Mouse (Mus musculus): ENCODE data around the gene Arl6.

The Arl6 gene

DNA sequence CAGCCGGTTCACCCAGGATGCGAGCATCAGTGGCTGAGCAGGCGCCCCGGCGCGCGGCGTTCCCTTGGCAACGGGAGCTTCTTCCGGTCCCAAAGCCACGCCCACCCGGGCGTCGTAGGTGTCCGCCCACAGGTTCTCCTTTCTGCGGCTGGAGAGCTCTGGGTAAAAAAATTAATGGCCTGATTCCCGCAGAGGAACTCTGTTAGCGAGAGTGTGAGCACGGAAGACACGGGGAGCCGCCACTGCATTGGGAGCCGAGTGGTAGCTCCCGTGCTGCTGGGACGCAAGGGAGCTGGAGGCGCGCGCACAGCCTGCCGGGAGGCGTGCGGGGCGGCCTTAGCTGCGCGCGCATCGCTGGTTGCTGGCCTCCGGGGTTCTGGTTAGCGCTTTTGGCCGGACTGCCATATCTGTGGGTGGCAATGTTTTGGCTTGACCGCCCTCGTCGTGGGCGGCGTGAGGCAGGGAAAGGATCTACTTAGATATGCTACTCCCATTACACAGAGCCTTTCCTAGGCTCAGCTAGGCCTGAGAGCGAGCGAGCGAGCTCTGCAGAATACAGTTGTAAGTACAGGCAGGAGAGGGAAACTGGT lies at the start of gene Arl6:
TSS of gene Arl6 (minus strand) at position 290 of the 590 bp plus-strand sequence.
- peak; percentile 95 for DNase-seq (ENCODE audit: low spot score)

DNA sequence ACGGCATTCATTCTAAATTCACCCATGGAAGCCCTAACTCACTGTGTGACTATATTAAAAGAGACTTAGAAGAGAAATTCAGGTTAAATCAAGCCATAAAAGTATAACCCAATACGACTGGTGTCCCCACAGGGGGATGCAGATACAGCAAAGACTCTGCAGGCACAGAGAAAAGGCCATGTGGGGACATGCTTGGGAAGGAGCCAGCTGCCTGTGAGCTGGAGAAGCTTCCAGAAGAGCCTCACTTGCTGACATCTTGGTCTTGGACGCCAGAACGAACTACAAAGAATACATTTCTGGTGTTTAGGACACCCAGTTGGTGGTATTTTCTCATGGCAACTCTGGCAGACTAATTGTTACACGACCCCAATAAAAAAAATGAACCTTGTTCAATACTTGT lies 45.9 kb upstream of the Arl6 start:
- no peak for DNase-seq (ENCODE audit: low spot score)

DNA sequence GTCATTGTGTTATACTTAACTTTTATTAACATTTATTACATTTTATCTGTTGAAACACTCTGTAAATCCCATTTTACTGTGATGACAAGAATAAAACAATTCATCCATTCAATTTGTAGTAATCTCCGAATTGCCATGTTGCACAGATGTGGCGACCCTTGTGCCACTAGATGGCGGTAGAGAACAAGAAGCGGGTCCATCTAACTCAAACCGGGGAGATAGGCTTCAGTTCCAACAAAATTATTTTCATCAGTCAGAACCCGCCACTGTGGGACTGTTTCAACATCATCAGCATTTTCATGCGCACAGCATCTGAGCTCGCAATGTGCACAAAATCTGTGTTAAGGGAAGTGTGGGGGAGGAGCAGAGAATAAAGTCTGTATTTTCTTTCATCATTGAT lies 44.2 kb upstream of the Arl6 start:
- peak; percentile 89 for DNase-seq (ENCODE audit: low spot score)

GRCm38 (mm10) chr16:59682216-59682891 lies 43.2 kb upstream of the Arl6 start:
- DNase-seq (ENCODE audit: low spot score), result no peak

GRCm38 (mm10) chr16:59666938-59667337 lies 27.7 kb upstream of the Arl6 start:
- DNase-seq (ENCODE audit: low spot score), result no peak

GRCm38 (mm10) chr16:59643766-59644165 lies 4.6 kb upstream of the Arl6 start:
- DNase-seq (ENCODE audit: low spot score), result no peak

DNA sequence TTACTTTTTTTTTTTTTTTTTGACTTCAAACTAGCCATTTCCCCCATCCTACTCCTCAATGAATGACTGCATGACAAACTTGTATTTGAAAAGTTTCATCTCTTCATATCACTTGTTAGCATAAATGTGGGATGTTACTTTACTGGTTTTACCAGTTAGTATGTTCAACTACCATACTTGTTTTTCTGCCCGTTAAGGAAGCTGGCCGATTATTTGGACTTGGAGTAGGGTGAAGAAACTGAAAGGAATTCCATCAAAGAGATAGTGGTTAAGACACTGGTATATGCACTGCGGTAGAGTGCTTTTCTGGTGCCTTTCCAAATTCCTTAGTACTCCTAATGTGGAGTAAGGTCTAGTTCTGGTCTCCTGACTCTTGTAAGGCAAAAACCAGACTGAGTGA lies 794 bp upstream of the Arl6 start:
- DNase-seq (ENCODE audit: low spot score), result no peak

- DNase-seq (ENCODE audit: low spot score), result no peak
These were observed 4.6 kb downstream of the Arl6 start for GRCm38 (mm10) chr16:59634598-59634997.

DNA sequence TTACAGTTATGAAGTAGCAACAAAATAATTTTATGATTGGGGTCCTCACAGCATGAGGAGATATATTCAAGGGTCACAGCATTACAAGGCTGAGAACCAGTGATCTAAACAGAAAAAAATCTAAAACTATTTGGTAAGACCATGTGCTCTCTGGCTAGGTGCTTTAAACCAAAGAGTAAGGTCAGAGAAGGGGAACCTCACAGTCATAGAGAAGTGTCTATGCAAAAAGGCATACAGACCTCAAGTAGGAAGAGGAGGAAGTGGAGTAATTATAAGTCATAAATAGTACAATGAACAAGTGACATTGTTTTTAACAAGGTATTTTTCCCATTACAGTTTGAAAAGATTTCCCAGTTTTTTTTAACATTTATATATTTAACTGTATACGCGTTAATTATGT lies 17.6 kb downstream of the Arl6 start:
- DNase-seq (ENCODE audit: low spot score), result no peak

GRCm38 (mm10) chr16:59617167-59617566 lies 22.0 kb downstream of the Arl6 start:
- DNase-seq (ENCODE audit: low spot score), result peak; percentile 67

DNA sequence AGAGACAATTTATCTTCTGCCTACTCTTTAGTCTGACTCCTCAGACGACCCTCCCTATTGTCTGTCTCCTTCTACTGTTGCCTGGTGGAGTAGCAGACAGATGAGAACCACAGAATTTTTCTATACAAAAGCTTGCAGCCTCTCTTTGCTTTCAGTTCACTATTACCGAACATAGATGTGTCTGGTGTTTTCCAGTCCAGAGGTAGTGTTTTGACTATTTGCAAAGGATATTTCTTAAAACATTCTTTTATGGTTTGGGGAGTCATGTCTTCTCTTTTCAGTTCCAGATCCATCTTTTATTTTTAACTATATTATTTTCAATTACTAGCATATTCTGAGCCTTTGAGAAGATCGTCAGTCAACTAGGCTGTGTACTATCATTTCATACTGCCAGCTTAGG lies 23.5 kb downstream of the Arl6 start:
- no peak for DNase-seq (ENCODE audit: low spot score)

DNA sequence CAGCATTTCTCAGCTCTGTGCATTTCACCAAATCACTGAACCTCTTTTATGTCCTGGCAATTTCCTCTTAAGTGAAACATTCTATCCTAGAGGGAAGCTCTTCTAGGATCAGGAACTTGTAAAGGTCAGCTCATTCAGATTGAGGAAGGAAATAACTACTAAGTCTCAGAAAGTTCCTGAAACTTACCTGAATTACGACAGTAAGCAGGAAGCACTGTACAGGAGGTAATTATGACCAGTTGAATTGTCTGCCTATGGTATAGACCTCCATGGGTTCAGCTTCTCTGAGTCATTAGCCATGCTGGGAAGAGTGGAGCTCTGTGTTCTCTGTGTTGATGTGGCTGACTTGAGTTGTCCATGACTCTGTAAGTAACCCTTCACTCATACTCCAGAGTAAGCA lies 28.4 kb downstream of the Arl6 start:
- no peak for DNase-seq (ENCODE audit: low spot score)

GRCm38 (mm10) chr16:59604078-59604781 lies 35.0 kb downstream of the Arl6 start:
- DNase-seq (ENCODE audit: low spot score), result peak; percentile 77

- peak; percentile 74 for DNase-seq (ENCODE audit: low spot score)
These were observed 38.6 kb downstream of the Arl6 start, which contains the start of gene Crybg3 for GRCm38 (mm10) chr16:59600311-59601251. TSS of gene Crybg3 (minus strand) at chr16:59600979.

DNA sequence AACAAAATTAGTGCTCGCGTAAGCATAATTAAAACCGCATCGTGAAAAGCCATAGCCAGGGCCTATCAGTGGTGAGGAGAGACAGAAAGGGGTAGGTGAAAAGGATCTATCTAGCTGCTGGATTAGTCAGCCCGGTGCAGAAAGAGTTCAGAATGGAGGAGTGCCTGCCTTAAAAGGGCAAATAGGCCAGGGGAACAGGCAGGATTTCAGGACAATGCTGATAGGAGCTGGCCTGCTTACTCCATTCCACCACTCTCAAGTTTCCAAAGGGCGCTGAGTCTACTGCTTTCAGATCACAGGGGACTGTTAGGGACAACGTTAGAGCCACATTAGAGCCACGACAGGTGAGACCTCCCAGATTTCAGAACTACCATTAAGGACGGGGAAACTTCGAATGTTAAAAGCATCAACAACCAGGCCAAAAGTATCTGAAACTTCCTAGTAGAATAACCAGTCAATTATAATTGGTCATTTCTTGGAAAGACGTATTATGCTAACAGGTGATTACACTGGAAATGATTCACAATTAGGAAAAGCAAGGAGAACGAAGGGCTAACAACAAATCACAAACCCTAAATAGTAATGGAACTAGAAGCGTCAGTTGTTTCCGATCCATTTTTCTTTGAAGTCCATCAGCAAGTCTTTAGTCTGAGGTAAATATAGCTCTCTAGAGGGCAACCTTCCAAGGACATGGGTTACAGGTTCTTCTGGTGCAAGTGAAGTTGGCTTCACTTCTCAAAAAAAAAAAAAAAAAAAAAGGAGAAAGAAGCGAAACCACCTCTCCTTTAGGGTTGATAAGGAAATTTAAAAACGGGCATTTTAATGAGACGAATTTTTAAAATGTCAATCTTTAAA lies 39.6 kb downstream of the Arl6 start:
- peak; percentile 42 for DNase-seq (ENCODE audit: low spot score)

- DNase-seq (ENCODE audit: low spot score), result no peak
These were observed 40.2 kb downstream of the Arl6 start for GRCm38 (mm10) chr16:59598997-59599396.

DNA sequence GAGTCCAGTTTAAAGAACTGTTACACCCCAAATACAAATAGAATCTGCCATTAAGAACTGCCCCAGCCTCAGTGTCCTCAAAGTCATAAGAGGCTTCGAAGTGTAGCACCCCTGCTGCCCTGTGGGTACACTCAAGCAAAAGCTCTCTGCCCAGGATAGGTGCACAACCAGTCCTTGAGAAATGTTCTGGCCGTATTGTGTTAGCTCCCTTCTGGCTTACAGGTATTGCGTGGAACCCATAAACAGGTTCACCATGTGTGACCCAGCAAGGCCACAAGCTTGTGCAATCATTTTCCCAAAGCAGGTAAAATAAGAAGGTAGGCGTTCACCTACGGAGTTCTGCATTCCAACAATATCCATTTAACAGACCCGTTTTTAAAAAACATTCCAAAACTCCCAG lies 41.9 kb downstream of the Arl6 start:
- no peak for DNase-seq (ENCODE audit: low spot score)

- no peak for DNase-seq (ENCODE audit: low spot score)
These were observed 44.5 kb downstream of the Arl6 start for GRCm38 (mm10) chr16:59594714-59595113.

GRCm38 (mm10) chr16:59590790-59591189 lies 48.4 kb downstream of the Arl6 start:
- no peak for DNase-seq (ENCODE audit: low spot score)

GRCm38 (mm10) chr16:59588351-59589025 lies 50.7 kb downstream of the Arl6 start:
- DNase-seq (ENCODE audit: low spot score), result no peak

- no peak for DNase-seq (ENCODE audit: low spot score)
These were observed 51.4 kb downstream of the Arl6 start for GRCm38 (mm10) chr16:59587816-59588215.

All from retina, embryonic 14.5 days (tissue).